Mouse (Mus musculus) layer of hippocampus, adult 11-12 months (tissue): Measurements from ENCODE around the gene Cars2.
"Not testable (repeated sequence)": the region's sequence is repeated elsewhere in the genome, so short reads cannot be mapped to it uniquely, and the experiment has no call there.

Source experiments
- DNase-seq: peaks from one replicate; pipeline ENCODE4 v3.0.0; 2022; ENCODE audit warnings: low spot score

The Cars2 gene

GRCm38 (mm10) chr8:11556691-11557423, 6.3 kb upstream of the Cars2 start:
- DNase-seq, result peak; percentile 42

GRCm38 (mm10) chr8:11555720-11556591, 5.4 kb upstream of the Cars2 start:
- peak; percentile 100 for DNase-seq

GRCm38 (mm10) chr8:11554799-11555719, 4.5 kb upstream of the Cars2 start, which contains the start of gene Ing1:
Gene Ing1, plus strand, starts transcription at chr8:11555571.
- peak; percentile 95 for DNase-seq

- DNase-seq, result no peak
These were observed 1.8 kb upstream of the Cars2 start for GRCm38 (mm10) chr8:11552390-11552789.

- not testable (repeated sequence) for DNase-seq
These were observed 914 bp upstream of the Cars2 start for GRCm38 (mm10) chr8:11551497-11551896.

- DNase-seq, result peak; percentile 54
These were observed 877 bp downstream of the Cars2 start for GRCm38 (mm10) chr8:11549706-11550105.

GRCm38 (mm10) chr8:11547063-11547462, 3.5 kb downstream of the Cars2 start:
- no peak for DNase-seq

- peak; percentile 59 for DNase-seq
These were observed 6.2 kb downstream of the Cars2 start for GRCm38 (mm10) chr8:11544386-11544785.

- no peak for DNase-seq
These were observed 7.7 kb downstream of the Cars2 start for GRCm38 (mm10) chr8:11542866-11543265.

GRCm38 (mm10) chr8:11542031-11542430, 8.6 kb downstream of the Cars2 start:
- no peak for DNase-seq

GRCm38 (mm10) chr8:11540182-11540581, 10.4 kb downstream of the Cars2 start:
- DNase-seq, result no peak

- no peak for DNase-seq
These were observed 11.5 kb downstream of the Cars2 start for GRCm38 (mm10) chr8:11539049-11539448.

- DNase-seq, result no peak
These were observed 16.1 kb downstream of the Cars2 start for GRCm38 (mm10) chr8:11534494-11534893.

GRCm38 (mm10) chr8:11530849-11531248, 19.7 kb downstream of the Cars2 start:
- DNase-seq, result no peak

GRCm38 (mm10) chr8:11530155-11530770, 20.3 kb downstream of the Cars2 start:
- DNase-seq, result no peak

GRCm38 (mm10) chr8:11523331-11523730, 27.3 kb downstream of the Cars2 start:
- no peak for DNase-seq

GRCm38 (mm10) chr8:11518676-11519075, 31.9 kb downstream of the Cars2 start:
- no peak for DNase-seq

- no peak for DNase-seq
These were observed 32.6 kb downstream of the Cars2 start for GRCm38 (mm10) chr8:11518056-11518396.

GRCm38 (mm10) chr8:11517366-11518055, 33.1 kb downstream of the Cars2 start:
- DNase-seq, result peak; percentile 39

- no peak for DNase-seq
These were observed 34.3 kb downstream of the Cars2 start for GRCm38 (mm10) chr8:11516292-11516691.

- DNase-seq, result no peak
These were observed 37.3 kb downstream of the Cars2 start for GRCm38 (mm10) chr8:11513247-11513646.
